Mouse (Mus musculus): ENCODE results near the gene Kctd15. TPM values are rescaled to one million over a fixed set of nuclear protein-coding genes. Genes with fewer than 3 reads are reported as not detected.

Gene Kctd15
- total and polyA plus RNA-seq, 3 experiments: not detected

- no peak for DNase-seq (ENCODE audit: low read depth, low spot score)
- no peak overlapping the region for H3K27ac ChIP-seq (ENCODE audit: control insufficient read depth, low read depth, low read length)
- no peaks in the 10 kb centered on the region for H3K4me1 ChIP-seq (ENCODE audit: control insufficient read depth in 1 of 2, insufficient read depth in 2 of 2, low read length in 2 of 2)
- TF ChIP-seq USF1 (IDR thresholded peaks at IDR 0.05; ENCODE audit: low read depth, low read length) (no peak), POLR2AphosphoS2 (IDR thresholded peaks at IDR 0.05; ENCODE audit: low read length) (no peak), MYB (IDR thresholded peaks at IDR 0.05; ENCODE audit: low read depth, low read length) (no peak), HCFC1 (IDR thresholded peaks at IDR 0.05; ENCODE audit: low read depth, low read length) (no peak), NELFE (IDR thresholded peaks at IDR 0.05; ENCODE audit: low read depth, low read length) (no peak), ZMIZ1 (IDR thresholded peaks at IDR 0.05; ENCODE audit: low read depth, low read length) (no peak), ZKSCAN1 (IDR thresholded peaks at IDR 0.05; ENCODE audit: low read depth, low read length) (no peak), NRF1 (IDR thresholded peaks at IDR 0.05; ENCODE audit: insufficient read depth, low read depth, low read length, poor library complexity, severe bottlenecking) (no peak), TCF12 (IDR thresholded peaks at IDR 0.05; ENCODE audit: low read depth, low read length) (no peak), KAT2A (conservative IDR thresholded peaks at IDR 0.05; ENCODE audit: low read depth, low read length) (no peak)
- H3K27me3 ChIP-seq (ENCODE audit: control insufficient read depth in 1 of 2, insufficient read depth in 2 of 2, low read length in 2 of 2): no peaks in the 10 kb centered on the region
- H3K79me2 ChIP-seq (ENCODE audit: control insufficient read depth, insufficient read depth, low read length, poor library complexity): no peaks in the 10 kb centered on the region
- no peaks in the 10 kb centered on the region for H3K9me3 ChIP-seq (replicated peaks; ENCODE audit: insufficient read depth, low read length)
- H3K36me3 ChIP-seq (ENCODE audit: control insufficient read depth in 1 of 2, insufficient read depth in 2 of 2, low read length in 2 of 2): no peaks in the 10 kb centered on the region
- no peak overlapping the region for H3K9ac ChIP-seq (ENCODE audit: control insufficient read depth, low read depth, low read length, poor library complexity, severe bottlenecking)
- no peak overlapping the region for H3K4me3 ChIP-seq (ENCODE audit: control insufficient read depth in 1 of 2, insufficient read depth in 1 of 2, low read depth in 2 of 2, low read length in 2 of 2)
These were observed 13.2 kb downstream of the Kctd15 start for GRCm38 (mm10) chr7:34643329-34643728.

DNA sequence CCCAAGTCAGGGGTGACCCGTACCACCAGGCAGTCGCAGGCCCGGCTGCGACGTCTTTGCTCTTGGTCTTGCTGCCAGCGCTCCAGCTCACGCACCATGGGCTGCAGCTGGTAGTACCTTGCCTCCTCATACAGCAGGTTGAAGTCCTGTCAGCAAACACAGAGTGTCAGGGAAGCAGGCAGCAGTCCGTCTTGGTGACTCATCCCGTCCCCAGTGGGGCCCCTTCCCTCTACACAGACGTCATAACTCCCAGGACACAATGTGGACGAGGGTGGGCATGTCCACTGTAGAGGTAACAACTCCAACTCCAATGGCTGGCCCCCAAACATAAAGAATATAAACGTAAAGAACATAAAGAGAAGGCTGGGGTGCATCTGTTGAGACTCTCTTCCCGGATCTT, 14.6 kb downstream of the Kctd15 start:
- TF ChIP-seq NRF1 (IDR thresholded peaks at IDR 0.05; ENCODE audit: insufficient read depth, low read depth, low read length, poor library complexity, severe bottlenecking): no peak
- no peak for TF ChIP-seq ETS1 (IDR thresholded peaks at IDR 0.05; ENCODE audit: low read depth, low read length)
- TF ChIP-seq TBP (IDR thresholded peaks at IDR 0.05; ENCODE audit: low read depth, low read length): no peak
- no peak for TF ChIP-seq GABPA (IDR thresholded peaks at IDR 0.05; ENCODE audit: low read depth, low read length)
- TF ChIP-seq ZMIZ1 (IDR thresholded peaks at IDR 0.05; ENCODE audit: low read depth, low read length): no peak
- H3K9me3 ChIP-seq (replicated peaks; ENCODE audit: insufficient read depth, low read length): no peaks in the 10 kb centered on the region
- no peaks in the 10 kb centered on the region for H3K79me2 ChIP-seq (ENCODE audit: control insufficient read depth, insufficient read depth, low read length, poor library complexity)
- no peak overlapping the region for H3K4me3 ChIP-seq (ENCODE audit: control insufficient read depth in 1 of 2, insufficient read depth in 1 of 2, low read depth in 2 of 2, low read length in 2 of 2)
- DNase-seq (ENCODE audit: low read depth, low spot score): no peak
- H3K36me3 ChIP-seq (ENCODE audit: control insufficient read depth in 1 of 2, insufficient read depth in 2 of 2, low read length in 2 of 2): no peaks in the 10 kb centered on the region
- H3K4me1 ChIP-seq (ENCODE audit: control insufficient read depth in 1 of 2, insufficient read depth in 2 of 2, low read length in 2 of 2): no peaks in the 10 kb centered on the region
- H3K27ac ChIP-seq (ENCODE audit: control insufficient read depth, low read depth, low read length): no peak overlapping the region
- no peak overlapping the region for H3K9ac ChIP-seq (ENCODE audit: control insufficient read depth, low read depth, low read length, poor library complexity, severe bottlenecking)
- no peaks in the 10 kb centered on the region for H3K27me3 ChIP-seq (ENCODE audit: control insufficient read depth in 1 of 2, insufficient read depth in 2 of 2, low read length in 2 of 2)

- no peak for DNase-seq (ENCODE audit: low read depth, low spot score)
- Histone ChIP-seq H3K4me1 (ENCODE audit: control insufficient read depth in 1 of 2, insufficient read depth in 2 of 2, low read length in 2 of 2) (no peaks in the 10 kb centered on the region), H3K27ac (ENCODE audit: control insufficient read depth, low read depth, low read length) (no peak overlapping the region), H3K9ac (ENCODE audit: control insufficient read depth, low read depth, low read length, poor library complexity, severe bottlenecking) (no peak overlapping the region), H3K79me2 (ENCODE audit: control insufficient read depth, insufficient read depth, low read length, poor library complexity) (no peaks in the 10 kb centered on the region), H3K4me3 (ENCODE audit: control insufficient read depth in 1 of 2, insufficient read depth in 1 of 2, low read depth in 2 of 2, low read length in 2 of 2) (no peak overlapping the region), H3K36me3 (ENCODE audit: control insufficient read depth in 1 of 2, insufficient read depth in 2 of 2, low read length in 2 of 2) (no peaks in the 10 kb centered on the region), H3K9me3 (replicated peaks; ENCODE audit: insufficient read depth, low read length) (no peaks in the 10 kb centered on the region), H3K27me3 (ENCODE audit: control insufficient read depth in 1 of 2, insufficient read depth in 2 of 2, low read length in 2 of 2) (no peaks in the 10 kb centered on the region)
- TF ChIP-seq USF1 (IDR thresholded peaks at IDR 0.05; ENCODE audit: low read depth, low read length) (no peak), ZKSCAN1 (IDR thresholded peaks at IDR 0.05; ENCODE audit: low read depth, low read length) (no peak), ZC3H11A (IDR thresholded peaks at IDR 0.05; ENCODE audit: low read depth, low read length) (no peak), ZNF384 (IDR thresholded peaks at IDR 0.05; ENCODE audit: low read depth, low read length) (no peak), RAD21 (IDR thresholded peaks at IDR 0.05; ENCODE audit: low read depth, low read length) (no peak), JUND (IDR thresholded peaks at IDR 0.05; ENCODE audit: low read depth, low read length) (no peak), MAX (IDR thresholded peaks at IDR 0.05; ENCODE audit: low read length) (no peak), POLR2AphosphoS5 (IDR thresholded peaks at IDR 0.05; ENCODE audit: borderline replicate concordance, low read depth, low read length) (no peak), MYC (IDR thresholded peaks at IDR 0.05; ENCODE audit: low read depth, low read length) (no peak), CTCF (IDR thresholded peaks at IDR 0.05 in 2 of 3, conservative IDR thresholded peaks at IDR 0.05 in 1 of 3; ENCODE audit: control insufficient read depth in 1 of 3, insufficient read depth in 1 of 3, low read depth in 2 of 3, low read length in 3 of 3, poor library complexity in 1 of 3, severe bottlenecking in 1 of 3) (no peak), ZMIZ1 (IDR thresholded peaks at IDR 0.05; ENCODE audit: low read depth, low read length) (no peak), MAZ (IDR thresholded peaks at IDR 0.05; ENCODE audit: low read depth, low read length) (no peak), ELF1 (IDR thresholded peaks at IDR 0.05; ENCODE audit: low read depth, low read length) (no peak), CHD1 (IDR thresholded peaks at IDR 0.05; ENCODE audit: low read depth, low read length) (no peak), RCOR1 (IDR thresholded peaks at IDR 0.05; ENCODE audit: low read depth, low read length) (no peak)
These were observed 16.7 kb downstream of the Kctd15 start for GRCm38 (mm10) chr7:34639798-34640197.
